Mouse (Mus musculus) lung, postnatal 36 days (tissue): Measurements from ENCODE around the gene Fgf2.

Source experiments
- DNase-seq: peaks from one replicate; pipeline ENCODE4 v3.0.0; 2022; ENCODE audit warnings: mixed read lengths

Gene Fgf2

GRCm38 (mm10) chr3:37348221-37349165 lies at the start of gene Fgf2:
Fgf2 (plus strand) TSS chr3:37348346.
- DNase-seq: peak; percentile 54

DNA sequence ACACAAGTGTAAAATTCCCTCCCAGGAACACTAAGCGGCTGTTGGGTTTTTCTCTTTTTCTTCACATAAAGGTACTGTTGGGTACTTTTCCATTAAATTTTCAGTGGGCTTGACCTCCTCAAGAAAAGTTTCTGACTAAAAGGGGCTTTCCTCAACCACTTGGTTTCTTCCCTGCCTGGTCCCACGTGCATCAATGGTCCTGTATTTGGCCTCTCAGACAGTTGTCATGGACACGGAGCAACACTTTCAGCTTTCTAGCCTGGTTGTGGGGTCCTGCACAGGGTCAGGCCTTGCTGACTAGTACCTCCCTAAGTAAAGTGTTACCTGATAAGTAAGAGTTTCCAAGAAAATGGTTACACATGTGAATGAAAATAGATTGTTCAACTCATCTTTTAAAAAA lies 48.7 kb upstream of the Fgf2 start:
- no peak for DNase-seq

- peak; percentile 77 for DNase-seq
These were observed 45.5 kb upstream of the Fgf2 start for GRCm38 (mm10) chr3:37302685-37303084.

GRCm38 (mm10) chr3:37303392-37304139 lies 44.6 kb upstream of the Fgf2 start:
- DNase-seq: no peak

GRCm38 (mm10) chr3:37311897-37312369 lies 36.2 kb upstream of the Fgf2 start:
- DNase-seq: no peak

GRCm38 (mm10) chr3:37312370-37312941 lies 35.7 kb upstream of the Fgf2 start, which contains the start of the genes Bbs12 and Cetn4:
Bbs12 (plus strand) TSS chr3:37312554.
Cetn4 (minus strand) TSS chr3:37312708.
- DNase-seq: peak; percentile 97

DNA sequence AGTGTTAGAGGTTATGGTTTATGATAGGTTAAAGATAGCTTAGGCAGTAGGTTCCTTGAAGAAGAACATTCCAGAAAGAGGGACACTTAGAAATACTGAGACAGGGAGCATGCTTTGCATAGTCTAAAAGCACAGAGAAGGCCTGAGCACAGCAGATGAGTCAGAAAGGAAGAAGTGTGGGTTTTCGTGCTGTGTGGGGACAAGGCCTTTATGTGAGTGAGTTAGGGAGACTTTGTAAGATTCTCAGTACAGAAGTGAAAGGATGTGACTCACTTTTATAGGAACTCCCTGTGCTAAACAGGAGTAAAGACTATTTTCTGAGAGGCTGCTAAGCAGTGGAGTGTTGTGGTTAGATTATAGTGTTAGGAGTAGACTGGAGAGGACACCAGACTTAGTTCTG lies 34.8 kb upstream of the Fgf2 start:
- peak; percentile 21 for DNase-seq

- no peak for DNase-seq
These were observed 31.9 kb upstream of the Fgf2 start for GRCm38 (mm10) chr3:37316233-37316632.

- peak; percentile 37 for DNase-seq
These were observed 23.8 kb upstream of the Fgf2 start for GRCm38 (mm10) chr3:37324310-37324709.

DNA sequence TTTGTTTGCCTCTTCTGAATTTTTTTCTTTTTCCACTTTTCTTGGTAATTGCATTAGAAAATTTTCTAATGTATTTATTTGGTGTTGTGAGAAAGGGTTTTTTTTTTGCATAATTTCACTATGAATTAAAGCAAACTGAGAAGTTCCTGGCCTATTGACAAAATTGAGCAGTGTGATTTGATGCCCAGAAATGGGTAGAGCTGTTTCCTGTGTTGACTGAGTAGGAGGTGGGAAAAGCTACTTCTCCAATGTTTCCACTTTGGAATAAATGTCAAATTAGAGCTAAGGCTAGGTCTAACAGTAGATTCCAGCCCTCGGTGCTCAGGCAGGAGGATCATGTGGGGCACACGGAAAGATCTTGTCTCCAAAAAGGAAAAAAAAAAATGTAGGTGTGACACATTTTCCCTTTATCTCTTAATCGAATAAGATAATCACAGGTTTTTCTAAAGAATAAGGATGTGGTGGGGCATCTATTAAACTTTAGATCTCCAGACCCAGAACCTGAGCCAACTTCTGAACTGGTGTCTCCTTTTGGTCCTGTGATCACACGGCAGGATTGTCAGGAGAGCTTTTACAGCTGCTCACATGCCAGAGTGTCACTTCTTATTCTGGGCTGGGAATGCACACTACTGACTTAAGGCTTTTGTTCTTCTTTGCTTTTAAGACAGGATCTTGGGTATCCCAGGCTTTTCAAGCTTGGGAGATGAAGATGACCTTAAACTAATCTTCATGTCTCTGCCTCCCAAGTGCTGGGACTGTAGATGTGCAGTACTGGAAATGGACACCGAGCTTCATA lies 22.6 kb upstream of the Fgf2 start:
- peak; percentile 36 for DNase-seq

DNA sequence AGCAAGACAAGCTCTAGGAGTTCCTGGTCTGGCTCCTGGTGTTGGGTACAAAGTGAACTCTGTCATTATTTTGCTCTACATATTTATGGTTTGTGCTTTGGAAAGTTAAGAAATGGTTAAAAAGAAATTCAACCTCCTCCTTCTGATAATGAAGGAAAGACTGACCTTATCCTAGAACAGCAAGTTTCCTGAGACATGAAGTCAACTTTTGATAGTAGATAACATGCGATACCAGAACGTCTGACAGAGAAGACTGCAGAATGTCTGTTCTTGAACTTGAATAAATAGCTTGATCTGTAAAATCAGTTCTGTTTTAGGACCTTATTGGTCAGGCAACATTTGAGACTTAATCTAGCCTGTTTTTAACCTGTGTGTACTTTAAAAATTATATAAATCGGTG lies 21.5 kb upstream of the Fgf2 start:
- no peak for DNase-seq

DNA sequence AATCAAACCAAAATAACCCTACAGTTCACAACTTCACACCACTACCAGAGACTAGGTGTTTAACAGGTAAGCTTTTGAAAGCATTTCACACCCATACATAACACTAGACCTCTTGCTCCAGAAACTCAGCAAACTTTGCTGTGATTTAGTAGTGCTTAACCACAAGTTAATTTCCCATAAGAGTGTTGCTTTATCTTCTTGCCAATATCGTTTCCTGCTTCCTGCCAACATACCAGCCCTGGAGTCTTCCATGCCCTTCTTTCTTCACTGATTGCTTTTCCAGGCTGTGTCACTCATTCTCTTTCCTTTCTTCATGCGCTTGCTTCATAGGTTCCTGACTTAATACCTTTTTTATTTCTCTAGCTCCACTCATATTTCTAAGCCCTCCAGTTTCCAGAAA lies 19.7 kb upstream of the Fgf2 start:
- no peak for DNase-seq

GRCm38 (mm10) chr3:37329963-37330362 lies 18.2 kb upstream of the Fgf2 start:
- DNase-seq: no peak

DNA sequence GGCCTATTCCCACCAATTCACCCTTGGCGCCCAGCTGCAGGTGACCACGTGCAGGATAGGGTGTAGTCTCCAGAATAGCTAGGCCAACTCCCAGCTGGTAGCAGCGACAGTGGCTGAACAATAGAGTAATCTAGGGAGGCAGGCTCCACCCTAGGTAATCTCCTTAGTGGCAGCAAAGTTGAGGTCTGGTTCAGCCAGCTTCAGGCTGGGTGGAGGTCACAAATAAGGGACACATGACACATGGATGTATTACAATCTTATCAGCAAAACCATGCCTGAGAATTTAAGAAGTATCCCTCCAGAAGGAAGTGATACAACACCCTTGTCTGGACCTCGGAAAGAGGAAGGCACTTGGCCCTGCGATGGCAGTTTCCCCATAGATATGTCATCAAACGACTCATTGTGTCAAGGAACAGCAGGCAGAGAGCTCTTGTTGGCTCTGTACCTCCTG lies 16.1 kb upstream of the Fgf2 start:
- peak; percentile 11 for DNase-seq

- no peak for DNase-seq
These were observed 14.1 kb upstream of the Fgf2 start for GRCm38 (mm10) chr3:37334053-37334452.

DNA sequence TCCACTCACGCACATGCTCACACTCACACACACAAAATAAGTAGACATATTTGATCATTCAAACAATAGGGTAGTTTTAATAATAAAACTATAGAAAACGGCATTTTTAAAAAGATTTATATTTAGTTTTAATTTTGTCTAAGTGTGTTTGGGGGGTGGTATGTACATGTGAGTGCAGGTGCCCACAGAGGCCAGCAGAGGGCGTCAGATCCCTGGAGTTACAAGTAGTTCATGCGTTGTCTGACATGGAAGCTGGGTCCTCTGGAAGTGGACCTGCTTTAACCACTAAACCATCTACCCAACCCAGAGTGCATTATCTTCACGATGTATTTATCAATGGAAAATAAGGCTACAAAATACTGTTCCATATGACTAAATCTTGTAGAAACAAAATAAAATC lies 7.0 kb upstream of the Fgf2 start:
- DNase-seq: peak; percentile 19

GRCm38 (mm10) chr3:37342811-37343210 lies 5.3 kb upstream of the Fgf2 start:
- peak; percentile 40 for DNase-seq

- DNase-seq: no peak
These were observed 475 bp upstream of the Fgf2 start for GRCm38 (mm10) chr3:37347671-37348070.

DNA sequence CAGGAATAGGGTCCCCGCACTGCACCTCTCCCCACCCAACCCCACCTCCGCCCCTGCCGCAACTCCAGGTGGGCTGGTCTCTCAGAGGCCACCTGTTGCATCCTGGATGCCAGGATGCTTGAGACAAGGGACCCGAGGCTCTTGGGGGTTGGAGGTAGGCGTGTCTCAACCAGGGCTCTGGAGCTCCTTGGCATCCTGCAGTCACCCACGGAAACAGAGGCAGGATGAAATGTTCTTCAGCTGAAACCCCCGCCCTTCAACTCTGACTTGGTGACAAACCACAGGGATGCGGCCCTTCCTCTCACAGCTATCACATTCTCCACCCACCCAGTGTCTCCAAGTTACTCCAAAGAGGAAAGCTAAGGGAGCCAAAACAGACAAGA lies 1.0 kb downstream of the Fgf2 start:
- DNase-seq: peak; percentile 10

- no peak for DNase-seq
These were observed 2.2 kb downstream of the Fgf2 start for GRCm38 (mm10) chr3:37350386-37350785.

- DNase-seq: peak; percentile 40
These were observed 5.9 kb downstream of the Fgf2 start for GRCm38 (mm10) chr3:37353951-37354481.

DNA sequence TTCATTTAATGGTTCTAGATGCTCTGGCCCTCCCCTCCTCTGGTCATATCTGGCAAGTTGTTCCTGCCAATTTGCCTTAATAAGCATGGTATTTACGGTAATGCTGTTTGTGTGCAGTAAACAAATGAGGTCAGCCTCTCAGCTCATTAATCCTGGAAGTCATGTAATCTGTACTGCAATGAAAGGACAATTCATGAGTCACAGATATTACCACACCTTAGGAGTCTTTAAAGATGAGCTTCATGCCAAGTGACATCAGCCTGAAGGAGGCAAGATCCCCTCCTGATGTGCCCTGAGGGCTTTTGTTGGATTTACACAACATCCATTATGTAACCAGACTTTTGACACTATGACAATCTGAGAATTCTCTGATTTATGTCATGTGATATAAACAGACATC lies 6.6 kb downstream of the Fgf2 start:
- DNase-seq: peak; percentile 54
